Mouse (Mus musculus) CH12.LX (cell line): ENCODE measurements around the gene Cant1.

Experiments used
- CHD1 ChIP-seq: IDR thresholded peaks from 2 replicates; pipeline ENCODE4 v1.6.1; 2012; ENCODE audit warnings: low read depth, low read length, improper control_type of control experiment, inconsistent platforms
- MXI1 ChIP-seq: IDR thresholded peaks from 2 replicates; pipeline ENCODE4 v1.6.1; 2011; ENCODE audit warnings: mild to moderate bottlenecking, low read depth, low read length, improper control_type of control experiment

DNA sequence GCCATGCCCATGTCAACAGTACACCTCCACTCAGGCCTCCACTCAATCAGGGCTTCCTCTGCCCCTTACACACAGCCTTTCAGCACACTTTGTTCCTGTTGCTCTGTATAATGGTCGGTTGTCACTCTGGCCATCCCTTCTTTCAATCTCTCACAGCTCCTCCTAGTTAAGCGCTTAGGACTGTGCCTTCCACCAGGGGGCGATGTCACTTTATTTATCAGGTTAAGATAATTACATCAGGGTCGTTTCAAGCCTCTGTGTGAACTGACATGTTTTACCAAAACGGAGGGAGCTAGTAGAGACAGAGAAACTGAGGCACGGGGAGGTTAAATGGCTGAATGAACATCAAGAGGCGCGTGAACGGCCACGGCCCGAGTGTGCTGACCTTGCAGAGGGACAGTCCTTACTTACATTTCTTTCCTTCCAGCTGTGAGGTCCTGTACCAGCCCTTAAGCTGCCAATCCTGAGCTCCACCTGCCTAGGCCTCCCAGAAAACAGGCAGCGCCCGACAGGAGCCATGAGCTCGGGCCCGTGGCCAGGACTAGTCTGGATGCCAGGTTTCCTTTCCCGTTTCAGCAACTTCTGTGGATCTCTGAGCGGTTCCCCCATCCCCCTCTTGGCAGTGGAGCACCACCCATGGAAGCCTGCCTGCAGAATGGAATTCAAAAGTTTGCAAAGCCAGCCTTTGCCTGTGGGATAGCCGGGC is 4.5 kb upstream of the Cant1 start:
- no peak for TF ChIP-seq MXI1
- no peak for TF ChIP-seq CHD1
